Mouse (Mus musculus) monocyte, adult 2 months (primary cell): ENCODE results near the gene Tmem100.
A peak's percentile ranks its signal among the peaks of the same experiment; 100 is the strongest.

Experiments
- DNase-seq, 2 experiments: peaks; one replicate each; pipeline ENCODE4 v3.0.0; 2022; ENCODE audit warnings: low spot score in 2 of 2, low read depth in 1 of 2

The Tmem100 gene

DNA sequence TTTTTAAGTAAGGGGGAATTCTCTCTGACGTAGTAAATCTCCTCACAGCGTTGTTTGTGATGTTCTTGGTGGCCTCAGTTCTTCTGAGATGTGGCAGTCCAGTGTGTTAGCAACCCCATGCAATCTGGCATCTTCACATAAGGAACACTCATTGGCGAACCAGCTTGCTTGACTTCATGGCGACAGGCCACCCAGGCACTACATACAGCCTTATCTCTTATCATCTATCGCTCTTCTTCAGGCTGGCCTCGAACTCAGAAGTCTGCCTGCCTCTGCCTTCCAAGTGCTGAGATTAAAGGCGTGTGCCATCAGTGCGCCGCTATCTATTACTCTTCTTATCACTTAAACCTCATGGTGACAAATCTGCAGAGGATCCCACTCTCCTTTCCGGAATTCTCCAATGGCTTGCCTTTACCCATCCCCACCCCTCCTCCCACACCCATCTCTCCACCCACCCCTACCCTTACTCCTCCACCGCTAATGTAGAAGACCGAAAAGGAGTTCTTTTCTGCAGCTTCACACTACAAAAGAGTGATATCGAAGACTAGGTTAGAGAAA, at the start of gene Tmem100:
Tmem100 (plus strand) TSS at position 508 of the 558 bp plus-strand sequence.
- DNase-seq: no peak

DNA sequence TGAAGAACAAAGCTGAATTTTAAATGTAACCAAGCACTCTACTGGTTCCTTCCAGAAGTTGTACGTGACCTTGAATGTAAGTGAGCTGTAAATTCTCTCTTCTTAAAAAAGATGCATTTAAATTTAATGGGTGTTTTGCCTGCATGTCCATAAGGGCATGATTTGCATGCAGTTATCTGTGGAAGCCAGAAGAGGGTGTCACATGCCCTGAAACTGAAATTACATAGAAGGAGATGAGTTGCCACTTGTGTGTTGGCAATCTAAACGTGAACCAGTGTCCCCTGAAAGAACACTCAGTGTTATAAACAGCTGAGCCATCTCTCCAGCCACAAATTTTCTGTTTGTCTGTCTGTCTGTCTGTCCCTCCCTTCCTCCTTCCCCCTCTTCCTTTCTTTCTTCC, 47.2 kb upstream of the Tmem100 start:
- no peak for DNase-seq

DNA sequence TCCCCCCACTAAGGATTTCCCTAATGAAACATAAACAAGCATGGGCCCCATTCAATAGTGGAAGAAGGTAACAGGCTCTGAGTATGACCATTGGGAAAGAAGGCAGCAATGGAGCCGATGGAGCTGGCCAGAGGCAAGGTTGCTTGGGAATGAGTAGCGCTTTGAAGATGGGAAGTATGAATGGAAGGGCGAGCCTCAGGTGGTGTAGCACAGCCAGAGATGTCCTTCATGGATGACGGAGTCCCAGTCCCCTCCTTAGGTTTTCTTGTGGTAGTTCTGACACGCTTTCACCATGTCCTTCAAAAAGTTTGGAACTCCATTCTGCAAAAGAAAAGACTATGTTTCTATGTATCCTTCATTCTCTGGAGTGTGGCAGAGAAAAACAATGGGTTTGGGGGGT, 45.7 kb upstream of the Tmem100 start:
- DNase-seq: no peak

DNA sequence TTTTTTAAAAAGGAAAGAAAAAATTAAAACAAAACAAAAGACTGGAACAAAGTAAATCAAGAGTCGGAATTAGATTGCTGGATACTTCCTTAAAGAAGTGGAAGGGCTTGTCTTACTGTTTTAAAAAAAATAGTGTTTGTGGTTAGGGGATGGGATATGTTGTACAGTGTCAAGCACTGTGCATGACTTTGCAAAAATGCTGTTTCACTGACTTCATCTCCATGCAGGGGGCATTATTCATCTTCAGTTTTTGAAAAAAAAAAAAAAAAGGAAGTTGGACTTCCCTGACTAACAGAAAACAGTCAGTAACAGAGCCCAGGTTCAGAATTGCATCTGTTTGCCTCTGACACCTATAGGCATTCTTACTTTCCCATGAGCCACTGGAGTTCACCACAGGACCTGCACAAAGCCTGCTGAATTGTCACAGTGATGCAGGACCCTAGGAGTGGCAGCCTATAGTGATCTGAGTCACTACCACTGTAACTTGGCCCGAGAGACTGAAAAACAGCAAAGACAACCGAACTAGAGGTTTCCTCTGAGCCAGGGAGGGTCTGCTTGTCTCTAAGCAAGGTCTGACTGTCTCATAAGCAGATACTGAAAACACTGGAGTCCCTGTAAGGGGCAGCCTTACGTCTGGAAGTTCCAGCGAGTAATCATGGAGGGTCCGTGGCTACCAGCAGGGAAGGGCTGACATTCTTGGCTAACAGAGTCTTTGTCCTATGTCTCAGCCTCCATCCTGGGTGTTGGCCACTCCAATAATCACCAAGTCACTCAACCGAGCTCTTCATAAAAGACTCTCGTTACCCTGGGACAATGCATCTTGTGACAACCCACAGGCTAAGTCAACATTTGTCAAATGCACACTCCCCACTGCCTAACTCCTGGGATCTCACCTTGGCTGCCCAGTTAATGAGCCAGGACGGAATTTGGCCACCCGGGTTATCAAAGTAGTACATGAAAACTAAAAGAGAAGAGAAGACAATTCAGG, 44.7 kb upstream of the Tmem100 start:
- DNase-seq: no peak

DNA sequence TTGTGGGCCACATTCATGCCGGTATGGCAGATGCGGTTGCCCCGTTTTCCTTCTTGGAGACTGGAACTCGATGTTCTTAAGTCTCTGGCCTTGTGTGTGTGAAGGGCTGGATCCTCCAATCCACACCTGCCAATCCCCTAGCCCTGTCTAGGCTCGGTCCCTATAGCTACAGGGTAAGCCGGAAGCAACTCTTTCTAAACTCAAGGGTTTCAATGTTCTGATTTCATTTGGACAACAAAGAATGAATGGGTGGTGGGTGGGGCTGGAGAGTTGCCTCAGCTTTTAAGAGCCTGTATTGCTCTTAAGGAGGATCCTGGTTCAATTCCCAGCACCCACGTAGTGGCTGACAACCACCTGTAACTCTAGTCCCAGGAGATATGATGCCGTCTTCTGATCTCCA, 43.6 kb upstream of the Tmem100 start:
- no peak for DNase-seq

DNA sequence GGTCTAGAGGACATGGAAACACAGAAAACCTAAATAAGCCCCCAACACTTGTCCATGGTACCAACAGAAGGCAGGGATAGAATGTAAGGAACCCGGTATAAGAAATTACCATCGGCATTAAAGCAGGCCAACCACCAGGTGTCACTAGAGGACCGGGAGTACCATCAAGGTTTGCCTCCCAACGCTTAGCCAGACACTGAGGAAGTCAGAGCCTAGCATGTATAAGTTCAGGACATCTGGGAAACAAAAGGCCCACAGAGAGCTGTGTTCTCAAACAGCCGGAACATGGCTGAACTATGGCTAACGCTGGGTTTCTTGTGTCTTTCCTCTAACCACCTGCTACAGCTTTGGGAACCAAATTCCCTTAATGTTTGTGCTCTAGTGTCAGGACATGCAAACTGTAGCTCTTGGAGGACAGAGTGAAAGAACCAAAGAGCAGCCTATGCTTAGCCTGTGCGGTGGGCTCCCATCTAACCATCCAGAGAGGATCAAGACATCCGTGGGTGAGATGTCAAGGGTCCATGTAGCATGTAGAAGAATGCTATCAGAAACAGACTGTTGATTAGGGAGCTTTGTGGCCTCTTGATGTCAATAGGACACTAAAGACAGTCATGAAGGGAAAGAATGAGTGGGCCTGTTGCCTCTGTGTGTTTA, 41.1 kb upstream of the Tmem100 start:
- peak; percentile 19 to 30 for DNase-seq

DNA sequence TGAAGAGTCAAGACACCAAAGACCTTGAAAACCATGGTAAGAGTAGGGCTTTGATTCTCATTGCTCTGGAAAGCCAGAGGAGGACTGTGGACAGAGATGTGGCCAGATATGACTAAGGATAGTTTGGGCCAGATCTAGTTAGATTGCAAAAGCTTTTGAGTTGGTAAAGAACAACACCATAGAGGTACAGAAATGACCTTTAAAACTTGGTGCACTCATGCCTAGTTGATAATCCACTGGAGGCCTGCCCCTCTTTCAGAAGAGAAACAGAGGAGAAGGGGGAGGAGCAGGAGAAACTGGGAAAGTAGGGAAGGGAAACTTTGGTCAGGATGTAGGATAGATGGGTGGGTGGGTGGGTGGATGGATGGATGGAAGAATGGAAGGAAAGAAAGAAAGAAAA, 38.5 kb upstream of the Tmem100 start:
- DNase-seq: no peak

DNA sequence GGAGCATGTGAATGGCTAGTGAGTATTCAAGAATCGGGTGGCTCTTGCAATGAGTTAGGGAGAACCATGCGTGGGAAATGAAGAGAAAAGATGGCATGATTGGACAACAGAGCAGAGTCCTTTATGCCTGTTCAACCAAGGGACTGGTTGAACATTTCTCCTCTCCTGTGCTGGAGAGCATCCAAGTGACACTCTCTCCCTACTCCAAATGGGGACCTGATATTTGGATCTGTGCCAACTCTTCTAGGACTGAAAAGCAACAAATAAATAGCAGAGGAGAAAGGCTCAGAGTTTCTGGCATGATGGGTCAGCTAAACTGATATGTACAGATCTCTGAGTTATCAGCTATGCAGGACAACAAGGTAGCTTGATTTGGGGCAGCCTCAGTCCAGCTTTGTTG, 35.4 kb upstream of the Tmem100 start:
- DNase-seq: no peak

DNA sequence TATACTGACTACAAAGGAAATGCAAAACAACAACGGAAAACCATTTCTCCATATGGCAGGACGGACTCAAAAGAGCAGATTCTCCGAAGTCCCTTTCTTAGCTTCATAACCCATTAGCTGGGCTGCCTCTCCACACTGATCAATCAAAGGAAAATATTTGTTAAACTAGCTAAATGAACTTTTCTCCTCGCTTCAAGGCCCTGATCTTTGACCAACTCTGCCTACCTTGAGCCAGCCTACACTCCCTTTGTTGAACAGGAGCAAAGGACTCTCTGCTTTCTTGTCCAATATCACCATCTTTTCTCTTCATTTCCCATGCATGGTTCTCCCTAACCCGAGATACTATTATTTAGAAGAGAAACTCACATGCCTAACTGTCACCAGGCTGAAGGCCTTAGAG, 34.6 kb upstream of the Tmem100 start:
- DNase-seq: no peak

DNA sequence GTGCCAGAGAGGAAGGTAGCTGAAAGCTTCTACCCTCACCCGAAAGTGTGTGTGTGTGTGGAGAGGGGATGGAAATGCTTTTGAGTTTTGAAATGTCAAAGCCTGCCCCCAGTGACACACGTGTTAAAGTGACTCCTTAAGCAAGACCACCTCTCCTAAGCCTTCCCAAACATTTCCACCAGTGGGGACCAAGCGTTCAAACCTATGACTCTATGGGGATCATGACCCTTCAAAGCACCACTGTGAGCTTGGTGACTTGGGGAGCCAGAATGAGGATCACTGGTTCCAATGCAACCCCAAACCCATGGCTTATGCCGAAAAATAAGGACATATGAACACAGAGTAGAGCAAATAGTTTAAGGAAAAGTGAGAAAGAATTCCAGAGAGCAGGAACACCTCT, 33.7 kb upstream of the Tmem100 start:
- DNase-seq: no peak

DNA sequence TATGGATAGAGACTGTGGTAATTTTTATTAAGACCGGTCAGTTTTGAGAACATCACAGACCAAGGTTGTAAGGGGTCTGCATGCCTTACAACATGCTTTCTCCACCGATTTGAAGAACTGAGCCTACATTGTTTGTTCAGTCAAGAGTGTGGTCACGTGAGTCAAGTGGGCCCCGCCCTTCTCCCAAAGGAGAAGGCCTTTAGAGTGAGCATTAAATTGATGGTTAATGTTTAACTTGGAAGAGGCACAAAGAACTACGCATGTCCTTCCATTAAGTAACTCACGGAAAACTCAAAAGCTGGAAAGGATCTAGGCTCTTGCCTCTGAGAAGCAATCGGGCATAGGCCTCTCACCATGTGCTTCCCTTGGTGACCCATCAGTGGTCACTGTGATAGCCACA, 33.3 kb upstream of the Tmem100 start:
- no peak for DNase-seq

DNA sequence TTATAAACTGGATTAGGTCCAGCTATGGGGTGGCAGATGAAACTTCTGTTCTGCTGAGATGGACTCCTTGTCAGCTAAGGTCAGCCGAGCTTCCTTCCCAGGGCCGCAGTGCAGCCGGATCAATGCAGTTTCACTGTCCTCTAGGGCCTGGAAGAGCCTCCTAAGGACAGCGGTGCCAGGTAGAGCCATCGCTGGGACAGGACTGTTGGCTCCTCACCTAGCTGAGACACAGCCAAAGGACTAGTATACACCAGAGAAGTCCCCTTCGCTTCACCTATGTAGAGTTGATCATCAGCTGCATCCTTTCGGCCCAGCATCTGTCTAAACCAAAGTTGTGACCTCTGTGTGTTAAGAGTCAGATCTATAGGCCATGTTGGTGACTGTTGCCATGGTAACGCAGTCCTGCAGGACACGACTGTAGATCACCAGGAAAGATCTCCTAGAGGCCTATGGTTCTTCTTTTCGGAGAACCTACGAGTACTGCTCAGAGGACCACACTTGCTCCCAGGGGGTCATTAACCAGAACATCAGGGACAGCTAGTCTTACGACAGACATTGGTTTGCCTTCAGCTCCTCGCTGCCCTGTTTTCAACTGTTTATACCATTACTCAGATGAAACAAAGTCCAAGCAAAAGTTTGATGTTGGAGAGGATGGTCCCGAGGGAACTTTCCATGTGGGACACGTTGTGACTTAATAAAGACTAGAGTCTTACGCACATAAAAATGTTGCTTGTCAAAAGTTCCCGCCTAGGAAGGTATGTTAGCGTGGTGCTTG, 31.0 kb upstream of the Tmem100 start:
- no peak for DNase-seq

DNA sequence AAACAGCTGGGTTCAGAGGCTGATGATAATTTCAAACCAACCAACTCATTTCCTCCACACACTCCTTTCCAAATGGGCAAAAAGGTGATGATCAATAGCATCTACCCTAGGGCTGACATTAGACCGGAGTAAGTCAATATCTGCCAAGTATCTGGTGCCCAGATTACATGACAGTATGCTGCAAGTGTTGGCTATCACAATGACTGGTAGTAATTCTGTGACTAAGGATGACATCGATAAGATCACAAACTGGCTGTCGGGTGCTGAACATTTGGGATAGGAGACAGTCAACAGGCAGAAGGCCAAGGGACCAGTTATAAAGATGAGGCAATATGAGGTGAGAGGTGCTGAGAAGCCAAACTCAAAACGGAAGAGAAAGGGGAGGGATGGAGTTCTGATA, 29.5 kb upstream of the Tmem100 start:
- DNase-seq: no peak

DNA sequence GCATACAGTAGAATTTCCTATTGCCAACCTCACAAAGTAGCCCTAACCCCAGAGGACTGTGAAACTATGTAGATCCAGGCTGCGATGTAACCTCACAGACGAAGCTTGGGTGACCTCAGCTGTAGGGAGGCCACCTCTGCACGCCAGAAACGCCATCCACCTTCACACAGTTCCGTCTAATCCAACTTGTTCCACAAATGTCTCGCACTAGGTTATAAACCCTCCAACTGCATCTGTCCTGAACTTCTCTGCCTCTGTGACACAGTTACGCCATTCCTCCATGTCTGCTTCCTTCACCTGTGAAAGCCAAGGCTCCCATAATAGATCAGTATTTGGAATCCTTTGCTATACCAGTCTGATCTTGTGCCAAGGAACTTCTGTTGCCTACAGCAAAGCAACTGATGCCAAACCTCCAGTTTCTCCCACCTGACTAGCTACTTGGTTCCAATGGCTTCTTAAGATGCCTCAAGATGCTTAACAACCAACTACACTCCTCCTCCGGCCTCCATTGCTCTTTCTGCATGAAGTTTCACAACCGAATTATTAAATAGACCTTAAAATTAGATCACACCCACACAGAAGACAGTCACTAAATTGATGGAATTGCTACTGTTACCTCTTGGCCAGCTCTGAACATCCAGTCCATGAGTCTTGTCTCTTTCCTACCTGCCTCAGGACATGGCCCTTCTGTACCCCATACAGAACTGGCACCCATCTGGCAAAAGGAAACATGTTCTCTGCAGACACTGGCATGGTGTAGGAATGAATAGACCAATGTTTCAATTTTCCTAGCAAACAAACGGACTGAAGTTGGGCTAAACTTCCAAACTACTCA, 28.5 kb upstream of the Tmem100 start:
- DNase-seq: no peak

DNA sequence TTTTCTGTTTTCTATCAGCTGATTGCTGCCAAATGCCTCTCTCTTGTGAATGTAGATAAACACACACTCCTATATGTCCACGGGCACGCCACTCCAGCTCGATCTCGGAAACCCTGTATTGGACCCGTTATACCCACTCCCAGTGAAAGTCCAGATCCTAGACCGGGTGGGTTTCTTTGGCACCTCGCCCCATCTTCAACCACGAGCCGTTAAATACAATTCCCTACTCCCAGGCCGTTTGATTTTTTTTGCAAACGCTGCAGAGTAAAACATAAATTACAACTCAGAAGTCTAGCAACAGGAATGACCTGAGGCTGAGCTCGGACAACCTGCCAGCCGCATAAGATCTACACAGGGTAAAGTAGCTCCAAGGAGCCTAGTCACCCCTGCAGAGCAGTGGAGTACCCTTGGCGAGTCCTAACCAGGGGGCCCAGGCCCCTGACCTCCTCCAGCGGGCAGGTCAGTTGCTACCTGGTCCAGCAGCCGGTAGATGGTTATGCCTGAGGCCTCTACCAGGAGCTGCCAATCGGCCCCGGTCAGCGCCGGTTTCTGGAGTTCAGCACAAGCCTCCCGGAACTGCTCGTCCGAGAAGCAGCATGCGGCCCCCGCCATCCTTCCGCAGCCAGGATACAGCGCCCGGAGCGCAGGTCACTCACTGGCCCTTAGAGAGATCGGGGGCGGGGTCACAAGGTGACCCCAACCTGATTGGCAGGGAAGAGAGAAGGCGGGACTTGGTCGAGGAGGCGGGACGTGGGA, 27.7 kb upstream of the Tmem100 start, which contains the start of gene Pctp:
Pctp (minus strand) TSS at position 664 of the 756 bp plus-strand sequence.
- peak; percentile 31 to 60 for DNase-seq

DNA sequence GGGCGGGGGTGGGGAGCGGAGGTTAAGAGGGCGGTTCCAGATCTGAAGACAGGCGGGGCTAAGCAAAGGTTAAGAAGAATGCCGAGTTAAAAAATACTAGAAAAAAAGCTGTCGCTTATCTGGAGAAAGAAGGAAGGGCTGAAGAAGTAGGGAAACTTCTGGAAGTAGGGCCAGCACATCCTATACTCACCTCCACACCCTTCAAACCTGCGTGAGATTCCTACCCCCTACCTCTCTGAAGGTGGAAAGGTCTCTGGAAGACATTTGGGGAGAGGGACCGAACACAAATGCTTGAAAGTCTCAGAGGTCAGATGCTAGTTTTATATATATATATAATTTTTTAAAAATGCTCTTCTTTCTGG, 27.2 kb upstream of the Tmem100 start:
- DNase-seq: no peak

DNA sequence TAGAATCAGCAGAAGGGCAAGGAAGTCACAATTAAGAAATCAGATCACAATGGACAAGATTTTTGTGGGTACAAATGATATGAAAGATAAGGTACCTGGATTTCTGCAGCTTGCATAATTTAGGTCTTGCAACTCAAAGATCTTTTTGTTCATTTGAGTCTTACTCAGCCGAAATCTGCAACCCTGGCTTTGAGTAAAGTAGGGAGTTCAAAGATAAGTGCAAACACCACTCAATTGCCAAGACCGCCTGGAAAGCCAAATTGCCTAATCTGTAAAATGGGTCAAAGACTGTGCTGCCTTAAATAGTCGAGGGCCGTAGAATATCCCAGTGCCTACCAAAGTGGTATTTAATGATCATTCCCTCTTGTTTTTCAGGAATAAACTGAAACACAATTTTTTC, 26.8 kb upstream of the Tmem100 start:
- no peak for DNase-seq

DNA sequence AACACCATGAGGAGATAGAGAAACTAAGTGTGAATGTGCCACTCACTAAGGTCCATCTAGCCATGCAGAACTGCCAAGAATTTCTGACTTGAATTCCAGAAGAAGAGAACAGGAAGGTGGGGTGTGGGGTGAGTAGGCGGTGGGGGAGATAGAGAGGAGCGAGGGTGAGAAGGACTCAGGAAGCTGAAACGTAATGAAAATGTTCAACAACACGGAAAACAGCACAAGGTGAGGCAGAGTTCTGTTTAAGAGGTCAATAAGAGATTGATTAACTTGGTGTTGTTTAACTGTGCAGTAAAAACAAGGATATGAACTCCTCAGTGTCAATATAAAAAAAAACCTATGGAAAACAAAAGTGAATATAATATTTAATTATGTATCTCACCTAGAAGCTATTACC, 24.0 kb upstream of the Tmem100 start:
- DNase-seq: no peak

DNA sequence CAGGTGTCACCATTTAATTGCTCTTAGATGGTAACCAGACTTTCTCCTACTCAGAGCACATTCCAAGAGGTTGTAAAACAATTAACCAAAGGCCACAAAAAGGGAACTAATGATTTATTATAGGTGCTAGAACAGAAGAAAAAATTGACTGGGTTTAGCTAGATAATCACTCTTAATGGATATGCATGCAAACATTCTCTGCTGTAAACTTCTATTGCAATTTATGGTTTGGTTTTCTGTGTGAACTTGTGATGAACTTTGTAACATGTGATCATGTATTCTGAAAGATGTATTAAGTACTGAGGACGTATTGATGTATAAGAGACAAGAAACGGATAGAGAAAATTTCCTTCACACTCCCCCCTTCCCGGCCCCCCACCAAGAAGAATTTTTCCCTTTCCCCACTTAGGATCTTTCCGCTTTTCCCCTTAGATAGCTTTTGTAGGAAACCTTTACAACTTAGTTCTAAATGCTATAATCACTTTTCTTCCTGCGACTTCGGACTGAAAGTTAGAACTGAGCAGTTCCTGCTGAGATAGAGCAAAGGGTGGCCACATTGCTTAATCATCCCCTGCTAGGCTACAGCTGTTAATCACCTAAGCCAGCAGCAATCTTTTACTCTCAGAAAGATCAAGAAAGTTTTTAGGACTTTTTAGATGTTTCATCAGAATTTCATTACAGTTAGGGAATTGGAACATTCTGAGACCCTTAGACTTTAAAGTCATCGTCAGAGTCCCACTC, 22.2 kb upstream of the Tmem100 start:
- no peak for DNase-seq
